Mouse (Mus musculus) ES-E14 (cell line): ENCODE measurements at regions not wholly inside any gene's neighbourhood (a gene's known extent, or its start where the extent isn't known, plus 50 kb on each side); places are given as distances from the start of the nearest gene placed in this dataset.

Experiments
- CHD2 ChIP-seq: IDR thresholded peaks from 2 replicates; pipeline ENCODE4 v1.6.1; 2014; ENCODE audit warnings: mild to moderate bottlenecking, low read depth, low read length, inconsistent platforms
- MAFK ChIP-seq: IDR thresholded peaks from 2 replicates; pipeline ENCODE4 v1.6.1; 2014; ENCODE audit warnings: mild to moderate bottlenecking, low read depth, low read length, inconsistent platforms; ENCODE audit not compliant: insufficient read depth
- ZC3H11A ChIP-seq: IDR thresholded peaks from 2 replicates; pipeline ENCODE4 v1.6.1; 2012; ENCODE audit warnings: low read depth, mild to moderate bottlenecking, inconsistent platforms, low read length, borderline replicate concordance

DNA sequence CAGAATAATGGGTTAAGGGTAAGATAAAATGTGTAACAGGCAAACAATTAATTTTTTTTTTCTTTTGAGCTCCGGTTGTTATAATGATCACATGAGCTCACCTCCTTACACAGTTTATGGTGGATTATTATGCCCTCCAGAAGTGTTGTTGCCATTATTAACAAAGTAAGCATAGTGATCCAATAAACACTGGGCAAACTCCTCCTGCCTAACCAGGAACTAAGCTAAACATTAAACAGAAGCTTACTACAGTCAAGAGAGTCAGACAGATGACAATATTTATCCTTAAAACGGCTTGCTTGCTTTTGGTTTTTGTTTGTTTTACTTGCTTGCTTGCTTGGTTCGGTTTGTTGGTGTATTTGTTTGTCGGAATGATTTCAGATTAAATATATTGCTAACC, 153.3 kb upstream of the Tmc1 start:
- no peak for TF ChIP-seq CHD2
- TF ChIP-seq ZC3H11A, result no peak
- TF ChIP-seq MAFK, result no peak
